Mouse (Mus musculus): ENCODE results near the gene Phactr1. TPM values are rescaled to one million over a fixed set of nuclear protein-coding genes. Genes with fewer than 3 reads are reported as not detected.

The Phactr1 gene
- polyA plus RNA-seq, 1 experiment from 2014 or later = 10.0 TPM

GRCm38 (mm10) chr13:43030222-43030621, 349.8 kb downstream of the Phactr1 start:
- no peak overlapping the region for H3K4me2 ChIP-seq (ENCODE audit: low read length)
- H3K9ac ChIP-seq (ENCODE audit: low read length) = no peak overlapping the region
- no peaks in the 10 kb centered on the region for H3K4me1 ChIP-seq (replicated peaks; ENCODE audit: control insufficient read depth, insufficient read depth, low read length)
- no peak overlapping the region for H3K27ac ChIP-seq (ENCODE audit: low read depth)
- H3K27me3 ChIP-seq (replicated peaks; ENCODE audit: control insufficient read depth, insufficient read depth, low read length) = no peaks in the 10 kb centered on the region
- 84% methylated on average over 2 of the region's 2 CpGs for WGBS
- 0 out of 2 replicates have a peak, but pooled peaks cover 2% of the 10 kb centered on the region for H3K9me3 ChIP-seq (ENCODE audit: control insufficient read depth, low read length)
- DNase-seq (ENCODE audit: low spot score) (no peak), ATAC-seq (replicated peaks; ENCODE audit: low FRiP score, low TSS enrichment, low read depth) (no peak)
- no peaks in the 10 kb centered on the region for H3K36me3 ChIP-seq (ENCODE audit: control insufficient read depth, insufficient read depth, low read length)
- no peak overlapping the region for H3K4me3 ChIP-seq (ENCODE audit: low read depth, low read length)

- no peak overlapping the region for H3K4me3 ChIP-seq (ENCODE audit: low read depth, low read length)
- H3K4me2 ChIP-seq (ENCODE audit: low read length) = no peak overlapping the region
- DNase-seq (ENCODE audit: low spot score) (no peak), ATAC-seq (replicated peaks; ENCODE audit: low FRiP score, low TSS enrichment, low read depth) (no peak)
- 0 out of 2 replicates have a peak, but pooled peaks cover 2% of the 10 kb centered on the region for H3K9me3 ChIP-seq (ENCODE audit: control insufficient read depth, low read length)
- no peak overlapping the region for H3K27ac ChIP-seq (ENCODE audit: low read depth)
- H3K36me3 ChIP-seq (ENCODE audit: control insufficient read depth, insufficient read depth, low read length) = no peaks in the 10 kb centered on the region
- 88% methylated on average over 3 of the region's 3 CpGs for WGBS
- H3K9ac ChIP-seq (ENCODE audit: low read length) = no peak overlapping the region
- no peaks in the 10 kb centered on the region for H3K27me3 ChIP-seq (replicated peaks; ENCODE audit: control insufficient read depth, insufficient read depth, low read length)
- no peaks in the 10 kb centered on the region for H3K4me1 ChIP-seq (replicated peaks; ENCODE audit: control insufficient read depth, insufficient read depth, low read length)
Observed at GRCm38 (mm10) chr13:43032451-43032850, 352.0 kb downstream of the Phactr1 start.

- Histone ChIP-seq H3K27ac (ENCODE audit: low read depth) (no peak overlapping the region), H3K27me3 (replicated peaks; ENCODE audit: control insufficient read depth, insufficient read depth, low read length) (no peaks in the 10 kb centered on the region), H3K4me2 (ENCODE audit: low read length) (no peak overlapping the region), H3K36me3 (ENCODE audit: control insufficient read depth, insufficient read depth, low read length) (no peaks in the 10 kb centered on the region), H3K4me1 (replicated peaks; ENCODE audit: control insufficient read depth, insufficient read depth, low read length) (no peaks in the 10 kb centered on the region), H3K9me3 (ENCODE audit: control insufficient read depth, low read length) (0 out of 2 replicates have a peak, but pooled peaks cover 2% of the 10 kb centered on the region), H3K9ac (ENCODE audit: low read length) (no peak overlapping the region), H3K4me3 (ENCODE audit: low read depth, low read length) (no peak overlapping the region)
- no peak for ATAC-seq (replicated peaks; ENCODE audit: low FRiP score, low TSS enrichment, low read depth)
- no peak for DNase-seq (ENCODE audit: low spot score)
- 68% methylated on average over 6 of the region's 6 CpGs for WGBS
Observed at GRCm38 (mm10) chr13:43036510-43036909, 356.1 kb downstream of the Phactr1 start.

GRCm38 (mm10) chr13:43042766-43043165, 362.3 kb downstream of the Phactr1 start:
- Histone ChIP-seq H3K4me2 (ENCODE audit: low read length) (no peak overlapping the region), H3K36me3 (ENCODE audit: control insufficient read depth, insufficient read depth, low read length) (no peaks in the 10 kb centered on the region), H3K27ac (ENCODE audit: low read depth) (no peak overlapping the region), H3K4me1 (replicated peaks; ENCODE audit: control insufficient read depth, insufficient read depth, low read length) (no peaks in the 10 kb centered on the region), H3K9ac (ENCODE audit: low read length) (no peak overlapping the region), H3K9me3 (ENCODE audit: control insufficient read depth, low read length) (no peaks in the 10 kb centered on the region), H3K4me3 (ENCODE audit: low read depth, low read length) (no peak overlapping the region), H3K27me3 (replicated peaks; ENCODE audit: control insufficient read depth, insufficient read depth, low read length) (no peaks in the 10 kb centered on the region)
- DNase-seq (ENCODE audit: low spot score) = no peak
- ATAC-seq (replicated peaks; ENCODE audit: low FRiP score, low TSS enrichment, low read depth) = no peak
- 66% methylated on average over 4 of the region's 4 CpGs for WGBS

- H3K4me1 ChIP-seq (replicated peaks; ENCODE audit: control insufficient read depth, insufficient read depth, low read length) = no peaks in the 10 kb centered on the region
- no peaks in the 10 kb centered on the region for H3K36me3 ChIP-seq (ENCODE audit: control insufficient read depth, insufficient read depth, low read length)
- no peaks in the 10 kb centered on the region for H3K27me3 ChIP-seq (replicated peaks; ENCODE audit: control insufficient read depth, insufficient read depth, low read length)
- H3K4me3 ChIP-seq (ENCODE audit: low read depth, low read length) = no peak overlapping the region
- no peak overlapping the region for H3K9ac ChIP-seq (ENCODE audit: low read length)
- no peaks in the 10 kb centered on the region for H3K9me3 ChIP-seq (ENCODE audit: control insufficient read depth, low read length)
- no peak for DNase-seq (ENCODE audit: low spot score)
- no peak overlapping the region for H3K27ac ChIP-seq (ENCODE audit: low read depth)
- no peak for ATAC-seq (replicated peaks; ENCODE audit: low FRiP score, low TSS enrichment, low read depth)
- H3K4me2 ChIP-seq (ENCODE audit: low read length) = no peak overlapping the region
- 68% methylated on average over 3 of the region's 3 CpGs for WGBS
Observed at GRCm38 (mm10) chr13:43048553-43048952, 368.1 kb downstream of the Phactr1 start.

- WGBS = 100% methylated on average over 1 of the region's 1 CpGs
Observed at GRCm38 (mm10) chr13:43053201-43053600, 372.8 kb downstream of the Phactr1 start.

GRCm38 (mm10) chr13:43055136-43055535, 374.7 kb downstream of the Phactr1 start:
- 67% methylated on average over 6 of the region's 6 CpGs for WGBS
- H3K9ac ChIP-seq (ENCODE audit: low read length) = no peak overlapping the region
- no peaks in the 10 kb centered on the region for H3K27me3 ChIP-seq (replicated peaks; ENCODE audit: control insufficient read depth, insufficient read depth, low read length)
- no peak overlapping the region for H3K4me2 ChIP-seq (ENCODE audit: low read length)
- H3K36me3 ChIP-seq (ENCODE audit: control insufficient read depth, insufficient read depth, low read length) = no peaks in the 10 kb centered on the region
- no peak overlapping the region for H3K27ac ChIP-seq (ENCODE audit: low read depth)
- H3K4me3 ChIP-seq (ENCODE audit: low read depth, low read length) = no peak overlapping the region
- ATAC-seq (replicated peaks; ENCODE audit: low FRiP score, low TSS enrichment, low read depth) (no peak), DNase-seq (ENCODE audit: low spot score) (no peak)
- H3K9me3 ChIP-seq (ENCODE audit: control insufficient read depth, low read length) = no peaks in the 10 kb centered on the region
- H3K4me1 ChIP-seq (replicated peaks; ENCODE audit: control insufficient read depth, insufficient read depth, low read length) = no peaks in the 10 kb centered on the region

More at GRCm38 (mm10) chr13:43053201-43053600, 372.8 kb downstream of the Phactr1 start:
- DNase-seq (ENCODE audit: low spot score) = no peak
- H3K36me3 ChIP-seq (ENCODE audit: control insufficient read depth, insufficient read depth, low read length) = no peaks in the 10 kb centered on the region
- no peak overlapping the region for H3K27ac ChIP-seq (ENCODE audit: low read depth)
- H3K9ac ChIP-seq (ENCODE audit: low read length) = no peak overlapping the region
- H3K9me3 ChIP-seq (ENCODE audit: control insufficient read depth, low read length) = no peaks in the 10 kb centered on the region
- ATAC-seq (replicated peaks; ENCODE audit: low FRiP score, low TSS enrichment, low read depth) = no peak
- no peaks in the 10 kb centered on the region for H3K27me3 ChIP-seq (replicated peaks; ENCODE audit: control insufficient read depth, insufficient read depth, low read length)
- no peak overlapping the region for H3K4me3 ChIP-seq (ENCODE audit: low read depth, low read length)
- H3K4me1 ChIP-seq (replicated peaks; ENCODE audit: control insufficient read depth, insufficient read depth, low read length) = no peaks in the 10 kb centered on the region
- H3K4me2 ChIP-seq (ENCODE audit: low read length) = no peak overlapping the region

- Histone ChIP-seq H3K36me3 (ENCODE audit: control insufficient read depth, insufficient read depth, low read length) (no peaks in the 10 kb centered on the region), H3K9me3 (ENCODE audit: control insufficient read depth, low read length) (no peaks in the 10 kb centered on the region)
- 91% methylated on average over 2 of the region's 2 CpGs for WGBS
Observed at GRCm38 (mm10) chr13:43057104-43057503, 376.7 kb downstream of the Phactr1 start.

GRCm38 (mm10) chr13:43063355-43063754, 382.9 kb downstream of the Phactr1 start:
- 77% methylated on average over 4 of the region's 4 CpGs for WGBS
- no peak for ATAC-seq (replicated peaks; ENCODE audit: low FRiP score, low TSS enrichment, low read depth)
- H3K9ac ChIP-seq (ENCODE audit: low read length) = no peak overlapping the region
- H3K36me3 ChIP-seq (ENCODE audit: control insufficient read depth, insufficient read depth, low read length) = no peaks in the 10 kb centered on the region
- no peaks in the 10 kb centered on the region for H3K9me3 ChIP-seq (ENCODE audit: control insufficient read depth, low read length)
- H3K4me2 ChIP-seq (ENCODE audit: low read length) = no peak overlapping the region
- no peaks in the 10 kb centered on the region for H3K27me3 ChIP-seq (replicated peaks; ENCODE audit: control insufficient read depth, insufficient read depth, low read length)
- H3K4me3 ChIP-seq (ENCODE audit: low read depth, low read length) = no peak overlapping the region
- no peak for DNase-seq (ENCODE audit: low spot score)
- no peaks in the 10 kb centered on the region for H3K4me1 ChIP-seq (replicated peaks; ENCODE audit: control insufficient read depth, insufficient read depth, low read length)
- H3K27ac ChIP-seq (ENCODE audit: low read depth) = no peak overlapping the region

More at GRCm38 (mm10) chr13:43057104-43057503, 376.7 kb downstream of the Phactr1 start:
- Histone ChIP-seq H3K27me3 (replicated peaks; ENCODE audit: control insufficient read depth, insufficient read depth, low read length) (no peaks in the 10 kb centered on the region), H3K9ac (ENCODE audit: low read length) (no peak overlapping the region), H3K4me1 (replicated peaks; ENCODE audit: control insufficient read depth, insufficient read depth, low read length) (no peaks in the 10 kb centered on the region), H3K4me3 (ENCODE audit: low read depth, low read length) (no peak overlapping the region), H3K27ac (ENCODE audit: low read depth) (no peak overlapping the region), H3K4me2 (ENCODE audit: low read length) (no peak overlapping the region)
- no peak for ATAC-seq (replicated peaks; ENCODE audit: low FRiP score, low TSS enrichment, low read depth)
- no peak for DNase-seq (ENCODE audit: low spot score)
